In the genomic region with DNA sequence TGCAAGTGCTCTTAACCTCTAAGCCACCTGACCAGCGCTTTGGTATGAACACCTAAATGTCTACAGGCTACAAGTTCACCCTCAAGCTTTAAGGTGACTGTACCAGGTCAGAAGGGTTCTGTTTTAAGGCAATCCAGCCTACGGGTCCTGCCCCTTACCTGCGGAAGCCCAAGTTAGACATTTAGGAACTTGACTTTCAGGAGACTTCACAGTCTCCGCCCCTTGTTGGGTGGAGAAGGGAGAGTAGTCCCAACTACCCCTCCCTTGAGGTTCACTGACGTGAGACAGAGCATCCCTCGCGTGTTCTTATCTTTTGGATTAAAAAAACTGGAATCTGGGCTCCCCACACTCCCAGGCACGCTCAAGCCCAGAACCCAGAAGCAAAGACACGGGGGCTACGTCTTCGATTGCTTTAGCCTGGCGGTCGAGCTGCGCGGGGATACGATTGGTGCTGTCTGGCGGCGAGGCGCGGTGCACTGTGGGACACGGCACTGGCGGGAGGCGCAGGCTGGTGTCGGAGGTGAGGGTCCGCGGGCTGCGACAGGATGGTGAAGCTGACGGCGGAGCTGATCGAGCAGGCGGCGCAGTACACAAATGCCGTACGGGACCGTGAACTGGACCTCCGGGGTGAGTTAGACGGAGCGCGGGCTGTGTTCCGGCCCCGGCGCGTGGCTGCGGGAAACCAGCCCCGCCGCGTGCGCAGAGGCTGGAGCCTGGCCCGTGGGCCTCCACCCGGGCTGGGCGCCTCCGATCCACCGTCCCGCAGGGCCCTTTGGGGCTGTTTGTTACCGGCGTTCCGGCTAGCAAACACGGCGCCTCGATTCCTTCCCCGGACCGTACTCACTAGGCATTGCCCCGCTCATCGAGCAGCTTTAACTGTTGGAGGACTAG, we compare ENCODE assay signal across 1 mouse cellular context.
A peak's percentile ranks its signal among the peaks of the same experiment; 100 is the strongest.
TF ChIP-seq lines count a peak whose summit lies in the region.

No protein-coding gene starts in this region.

TF ChIP-seq in MEL, 35 proteins besides CTCF, POLR2A, EP300 and RAD21 (continued from another document):
- TF ChIP-seq TBP (IDR thresholded peaks at IDR 0.05; ENCODE audit: low read depth, low read length) (peak; percentile 81), ETS1 (IDR thresholded peaks at IDR 0.05; ENCODE audit: low read depth, low read length) (peak; percentile 60; the same call in 1 of the 2 replicates), MEF2A (IDR thresholded peaks at IDR 0.05; ENCODE audit: extremely low read depth, insufficient replicate concordance, low read depth, low read length, poor library complexity, severe bottlenecking) (no peak), SMC3 (IDR thresholded peaks at IDR 0.05; ENCODE audit: low read depth, low read length) (no peak), ZNF384 (IDR thresholded peaks at IDR 0.05; ENCODE audit: low read depth, low read length) (0 out of 2 replicates have a peak, but pooled peaks have one; percentile 11), E2F4 (IDR thresholded peaks at IDR 0.05; ENCODE audit: borderline replicate concordance, low read depth, low read length) (no peak; the same call in 1 of the 2 replicates), GABPA (IDR thresholded peaks at IDR 0.05; ENCODE audit: low read depth, low read length) (no peak), JUND (IDR thresholded peaks at IDR 0.05; ENCODE audit: low read depth, low read length) (no peak), MAFK (IDR thresholded peaks at IDR 0.05; ENCODE audit: borderline replicate concordance, low read depth, low read length) (no peak), KAT2A (conservative IDR thresholded peaks at IDR 0.05; ENCODE audit: low read depth, low read length) (peak; percentile 80), SIN3A (IDR thresholded peaks at IDR 0.05; ENCODE audit: low read length) (peak; percentile 97), UBTF (IDR thresholded peaks at IDR 0.05; ENCODE audit: borderline replicate concordance, insufficient read depth, low read depth, low read length) (peak; percentile 39; the same call in 1 of the 2 replicates), CHD2 (IDR thresholded peaks at IDR 0.05; ENCODE audit: low read length) (no peak), TAL1 (IDR thresholded peaks at IDR 0.05; ENCODE audit: low read length) (no peak), GATA1 (IDR thresholded peaks at IDR 0.05; ENCODE audit: low read depth, low read length) (peak; percentile 17; the same call in 1 of the 2 replicates), TCF12 (IDR thresholded peaks at IDR 0.05; ENCODE audit: low read depth, low read length) (peak; percentile 77), MYC (IDR thresholded peaks at IDR 0.05; ENCODE audit: low read depth, low read length) (peak; percentile 82), NELFE (IDR thresholded peaks at IDR 0.05; ENCODE audit: low read depth, low read length) (peak; percentile 80), POLR2AphosphoS5 (IDR thresholded peaks at IDR 0.05; ENCODE audit: borderline replicate concordance, low read depth, low read length) (no peak; the same call in 1 of the 2 replicates), RCOR1 (IDR thresholded peaks at IDR 0.05; ENCODE audit: low read depth, low read length) (no peak; the same call in 1 of the 2 replicates), ZMIZ1 (IDR thresholded peaks at IDR 0.05; ENCODE audit: low read depth, low read length) (no peak), MYB (IDR thresholded peaks at IDR 0.05; ENCODE audit: low read depth, low read length) (no peak), MAX (IDR thresholded peaks at IDR 0.05; ENCODE audit: low read length) (peak; percentile 62), CHD1 (IDR thresholded peaks at IDR 0.05; ENCODE audit: low read depth, low read length) (no peak), ELF1 (IDR thresholded peaks at IDR 0.05; ENCODE audit: low read depth, low read length) (peak; percentile 77), ZKSCAN1 (IDR thresholded peaks at IDR 0.05; ENCODE audit: low read depth, low read length) (no peak), MAZ (IDR thresholded peaks at IDR 0.05; ENCODE audit: low read depth, low read length) (peak; percentile 94; the same call in 1 of the 2 replicates)
